Mouse (Mus musculus) natural killer cell, adult 2 months (primary cell): ENCODE data around the gene Cd93.

Source experiments
- DNase-seq, 2 experiments: peaks; one replicate each; pipeline ENCODE4 v3.0.0; 2022; ENCODE audit warnings: low spot score in 2 of 2

Cd93 gene

DNA sequence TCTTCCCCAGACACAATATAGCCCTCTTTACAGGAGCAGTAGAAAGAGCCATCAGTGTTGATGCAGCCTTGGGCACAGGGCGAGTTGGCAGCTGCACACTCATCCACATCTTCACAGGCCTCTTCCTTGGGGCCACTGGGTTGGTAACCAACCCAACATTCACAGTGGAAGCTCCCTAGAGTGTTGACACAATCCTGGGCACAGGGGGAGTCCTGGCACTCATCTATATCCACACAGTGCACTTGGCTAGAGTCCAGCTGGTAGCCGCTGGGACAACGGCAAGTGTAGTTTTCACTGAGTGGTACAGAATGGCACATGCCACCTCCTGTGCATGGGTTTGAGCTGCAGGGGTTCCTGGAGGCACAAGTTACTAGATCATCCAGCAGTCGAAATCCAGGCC, 1.2 kb downstream of the Cd93 start:
- no peak for DNase-seq

DNA sequence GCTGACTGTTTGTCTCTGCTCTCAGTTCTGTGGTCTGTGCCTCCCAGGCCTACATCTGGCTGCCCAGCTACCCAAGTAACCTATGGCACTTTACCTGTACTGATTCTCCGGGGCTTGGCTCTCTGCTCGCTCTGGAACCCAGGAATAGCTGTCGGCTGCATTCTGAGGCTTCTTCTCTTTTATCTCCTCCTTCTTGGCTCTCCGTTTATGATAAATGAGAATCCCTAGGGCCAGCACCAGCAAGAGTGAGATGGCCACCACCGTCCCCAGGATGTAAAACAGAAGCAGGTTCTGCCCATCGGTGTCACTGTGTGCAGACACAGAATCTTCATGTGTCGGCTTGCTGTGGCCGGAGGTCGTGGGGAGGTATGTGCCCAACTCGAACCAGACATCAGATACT, 1.9 kb downstream of the Cd93 start:
- no peak for DNase-seq

DNA sequence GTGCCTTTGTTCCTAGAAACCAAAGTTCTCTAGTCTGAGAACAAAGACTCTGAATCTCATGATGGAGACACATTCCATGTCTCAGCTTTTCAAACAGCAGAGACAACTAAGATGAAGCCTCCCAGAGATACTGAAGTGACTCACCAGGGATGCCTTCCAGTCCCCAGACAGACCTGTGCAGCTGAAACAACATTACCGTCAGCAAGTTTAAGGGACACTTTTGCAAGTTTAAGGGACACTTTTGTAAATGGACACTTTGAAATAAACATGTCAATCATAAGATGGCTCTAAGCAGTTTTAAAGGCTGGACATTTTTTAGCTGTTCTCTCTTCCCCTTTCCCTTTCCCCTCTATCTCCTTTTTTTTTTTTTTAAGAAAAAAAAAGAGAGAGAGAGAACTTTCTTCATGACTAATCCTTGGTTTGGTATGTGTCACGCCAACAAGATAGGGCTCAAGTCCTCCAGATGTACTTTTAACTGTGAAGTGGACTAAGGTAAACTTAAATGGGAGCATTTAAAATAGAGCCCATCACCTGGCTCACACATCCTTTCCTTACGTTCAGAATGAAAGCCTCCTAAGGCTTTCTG, 3.6 kb downstream of the Cd93 start:
- DNase-seq = no peak

DNA sequence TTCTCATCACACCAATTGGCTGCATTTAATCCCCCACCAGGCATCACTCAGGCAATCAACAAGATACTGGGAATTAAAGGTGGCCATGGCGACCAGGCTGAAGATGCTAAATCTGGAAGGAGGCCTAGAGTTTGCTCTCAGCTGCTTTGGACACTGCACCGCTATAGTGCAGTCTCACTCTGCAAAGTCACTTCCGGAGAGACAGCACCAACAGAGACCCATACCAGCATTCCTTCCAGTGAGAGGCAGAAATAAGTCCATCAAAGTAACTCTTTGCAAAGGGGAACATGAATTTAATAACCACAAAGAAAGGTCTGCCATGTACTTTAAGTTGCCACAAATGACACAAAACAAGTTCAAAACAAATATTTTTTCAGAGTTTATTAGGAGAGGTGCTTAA, 7.1 kb downstream of the Cd93 start:
- DNase-seq = no peak

DNA sequence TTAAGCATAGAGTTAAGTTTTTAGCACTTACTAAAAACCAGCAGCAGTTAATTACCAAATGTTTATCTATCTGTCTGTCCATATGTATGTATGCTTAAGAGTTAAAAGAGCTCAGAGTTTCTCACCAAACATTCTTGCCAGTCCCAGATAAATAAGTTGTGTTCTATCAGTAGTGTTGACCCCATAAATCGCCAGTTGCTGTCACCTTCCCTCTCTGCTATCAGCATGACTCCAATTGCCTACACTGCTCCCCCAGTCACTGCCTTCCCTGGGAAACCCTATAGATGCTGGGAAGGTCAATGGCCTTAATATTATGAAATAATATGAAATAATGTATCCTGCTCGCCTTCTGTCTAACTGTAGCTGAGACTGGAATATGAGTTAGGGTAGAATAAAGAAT, 11.0 kb downstream of the Cd93 start:
- DNase-seq = no peak

DNA sequence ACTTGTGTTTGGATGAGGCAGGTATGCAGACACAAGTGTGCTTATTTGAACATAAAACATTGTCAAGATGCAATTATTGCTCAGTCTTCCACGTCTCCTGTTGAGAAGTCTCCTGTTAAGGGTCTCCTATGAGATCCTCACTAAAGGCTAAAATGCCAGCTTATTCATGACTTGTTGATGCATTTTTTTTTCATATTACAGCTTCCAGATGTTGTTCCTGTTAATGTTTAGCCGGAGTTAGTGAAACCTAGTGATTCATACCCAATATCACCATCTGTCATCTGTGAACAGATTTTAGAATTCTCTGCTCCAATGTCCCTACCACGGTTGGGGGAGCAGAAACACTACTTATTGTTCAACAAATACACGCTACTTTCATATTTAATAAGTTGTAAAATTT, 12.4 kb downstream of the Cd93 start:
- DNase-seq = no peak

DNA sequence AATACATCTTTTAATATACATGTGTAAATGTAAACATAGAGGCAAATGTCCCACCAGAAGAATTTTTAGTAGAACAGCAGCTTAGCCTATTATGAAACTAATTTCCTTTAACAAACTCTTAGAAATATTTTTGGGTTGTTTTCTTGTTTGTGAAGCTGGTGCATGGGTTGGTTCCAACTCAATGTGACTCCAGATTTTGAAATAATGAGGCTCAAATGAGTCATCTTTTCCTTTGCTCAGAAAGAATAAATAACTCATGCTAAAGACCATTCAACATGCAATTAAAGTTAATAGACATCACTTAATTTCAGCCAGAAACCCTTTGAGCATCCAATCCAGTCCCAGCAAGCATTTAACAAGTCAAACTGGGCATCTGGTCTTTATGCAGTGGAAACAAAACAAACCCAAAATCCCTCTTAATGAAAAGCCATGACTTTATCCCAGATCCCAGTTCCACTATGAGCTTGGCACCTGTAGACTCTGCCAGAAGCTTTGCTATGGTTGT, 14.3 kb downstream of the Cd93 start:
- no peak for DNase-seq

DNA sequence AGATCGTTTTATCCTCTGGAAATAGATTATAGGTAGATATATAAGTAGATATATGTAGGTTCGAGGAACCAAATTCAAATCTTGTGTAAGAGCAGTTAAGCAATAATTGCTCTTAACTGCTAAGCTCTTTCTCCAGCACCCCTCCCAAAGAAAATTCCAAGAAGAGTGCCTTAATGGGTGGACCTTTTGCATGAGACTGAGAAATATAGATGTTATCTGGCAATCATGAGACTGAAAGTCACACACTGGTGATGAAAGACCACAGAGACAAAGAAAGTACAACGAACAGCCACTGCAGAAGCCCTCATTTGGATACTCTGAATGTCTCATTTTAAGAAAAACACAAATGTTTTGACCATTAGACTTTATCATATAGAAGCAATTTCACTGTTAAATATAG, 14.8 kb downstream of the Cd93 start:
- no peak for DNase-seq

DNA sequence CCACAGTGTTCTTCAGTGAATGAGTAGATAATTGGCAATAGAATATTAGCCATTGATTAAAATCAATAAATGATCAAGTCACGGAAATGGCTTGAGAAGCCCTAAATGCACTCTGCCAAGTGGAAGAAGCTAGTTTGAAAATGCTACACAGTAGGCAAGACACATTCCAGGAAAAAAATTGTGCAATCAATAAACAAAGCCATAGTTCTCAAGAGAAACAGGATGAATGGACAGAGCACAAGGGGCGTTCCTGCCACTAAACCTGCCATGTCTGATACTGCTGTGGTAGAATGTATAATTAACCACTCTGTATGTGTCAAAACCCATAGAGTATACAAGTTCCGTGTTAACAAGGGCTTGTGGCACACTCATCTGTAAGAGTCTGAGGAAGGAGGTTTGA, 15.8 kb downstream of the Cd93 start:
- no peak for DNase-seq

DNA sequence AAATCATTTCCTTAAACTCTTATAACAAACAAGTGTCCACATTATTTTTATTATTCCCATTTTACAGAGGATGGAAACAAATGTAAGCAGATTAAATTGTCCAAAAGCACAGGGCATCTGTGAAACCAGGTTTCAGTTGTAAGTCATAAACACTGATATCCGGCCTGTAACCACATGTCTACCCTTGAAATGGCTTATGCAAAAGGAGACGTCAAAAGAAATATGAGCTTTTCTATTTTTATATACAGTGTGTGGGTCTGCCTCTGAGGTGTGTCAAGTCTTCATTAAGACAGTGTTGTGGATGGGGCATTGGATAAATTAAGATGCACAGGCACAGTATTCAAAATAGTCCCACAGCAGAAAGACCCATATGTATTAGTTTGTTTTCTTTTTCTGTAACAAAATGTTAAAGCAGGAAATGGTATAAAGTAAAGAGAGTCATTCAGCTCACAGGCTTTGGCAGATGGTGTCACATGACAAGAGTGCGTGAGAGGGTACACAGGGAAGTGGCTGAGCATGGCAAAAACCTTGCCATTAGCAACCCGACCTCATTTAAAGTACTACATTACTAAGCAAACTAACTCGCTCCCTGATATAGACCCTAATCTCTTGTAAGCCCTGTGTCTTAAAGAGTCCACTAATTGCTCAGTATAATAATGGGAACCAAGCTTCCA, 17.5 kb downstream of the Cd93 start:
- peak in 1 of 2 experiments; percentile 33 for DNase-seq

DNA sequence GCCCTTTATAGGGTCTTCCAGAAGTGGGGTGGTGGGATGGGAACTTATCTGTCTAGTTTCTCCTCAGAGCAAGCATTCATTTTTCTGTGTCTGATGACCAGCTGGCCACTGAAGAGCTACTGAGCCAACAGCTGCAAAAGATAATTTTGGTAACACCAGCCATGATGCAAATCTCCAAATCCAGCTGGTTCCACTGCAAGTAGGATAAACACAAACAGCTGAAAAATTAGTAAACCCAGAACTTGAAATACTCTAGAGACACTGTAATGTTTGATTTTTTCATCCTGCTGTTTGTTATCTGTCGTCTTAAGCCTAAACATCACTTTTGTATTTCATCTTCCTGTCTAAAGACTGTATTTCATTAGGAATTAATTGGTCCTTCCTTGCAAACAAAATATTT, 21.7 kb downstream of the Cd93 start:
- no peak for DNase-seq

DNA sequence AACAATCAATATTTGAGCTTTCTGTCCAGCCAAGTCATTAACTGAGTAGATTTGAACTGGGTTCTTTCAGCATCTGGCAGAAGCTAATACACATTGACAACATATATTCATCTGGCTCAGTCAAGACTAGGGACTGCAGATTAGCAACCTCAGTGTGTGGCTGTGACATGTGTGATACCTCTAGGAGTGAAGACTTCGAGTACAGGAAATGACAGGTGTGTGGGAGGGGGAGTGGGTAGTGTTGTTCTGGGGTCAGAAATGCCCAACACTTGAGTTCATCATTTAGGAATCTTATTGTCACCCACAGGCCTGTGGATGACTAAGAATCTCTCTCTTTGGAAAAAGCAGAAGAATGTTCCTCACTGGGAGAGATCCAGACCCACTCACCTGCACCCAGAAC, 22.3 kb downstream of the Cd93 start:
- no peak for DNase-seq

DNA sequence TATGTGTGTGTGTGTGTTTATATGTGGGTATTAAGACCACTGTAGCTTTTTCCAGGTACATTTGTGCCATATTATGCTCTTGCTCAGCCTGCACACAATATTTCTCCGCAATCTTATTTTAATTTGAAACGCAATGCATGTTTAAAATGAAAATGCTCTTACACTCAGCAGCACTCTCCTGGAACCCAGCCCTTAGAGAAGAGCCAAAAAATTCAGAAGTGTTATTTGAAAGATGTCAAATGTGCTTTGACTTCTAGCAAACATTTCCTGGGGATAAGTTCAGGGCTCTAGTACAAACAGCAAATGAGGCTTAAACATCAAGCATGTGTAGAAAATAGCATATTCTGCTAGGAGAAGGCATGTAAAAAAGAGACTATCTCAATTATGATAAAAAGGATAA, 23.6 kb downstream of the Cd93 start:
- no peak for DNase-seq

DNA sequence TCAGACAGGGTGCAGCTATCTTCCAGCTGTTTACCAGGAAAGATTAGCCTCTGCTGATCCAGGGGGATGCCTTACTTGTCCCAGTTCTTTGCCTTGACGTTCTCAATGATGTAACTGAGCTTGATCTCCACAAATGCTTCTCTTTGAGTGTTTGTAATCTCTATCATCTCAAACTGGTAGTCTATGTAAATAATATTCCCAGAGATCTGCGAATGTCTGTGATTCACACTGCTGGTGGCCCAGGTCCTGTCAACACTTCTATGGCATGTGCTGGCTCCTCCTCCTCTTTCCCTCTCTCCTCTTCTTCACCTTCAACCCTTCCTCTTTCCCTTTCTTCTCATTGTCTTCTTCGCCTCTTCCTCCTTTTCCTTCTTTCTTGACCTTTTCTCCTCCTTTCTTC, 24.2 kb downstream of the Cd93 start:
- DNase-seq = no peak

DNA sequence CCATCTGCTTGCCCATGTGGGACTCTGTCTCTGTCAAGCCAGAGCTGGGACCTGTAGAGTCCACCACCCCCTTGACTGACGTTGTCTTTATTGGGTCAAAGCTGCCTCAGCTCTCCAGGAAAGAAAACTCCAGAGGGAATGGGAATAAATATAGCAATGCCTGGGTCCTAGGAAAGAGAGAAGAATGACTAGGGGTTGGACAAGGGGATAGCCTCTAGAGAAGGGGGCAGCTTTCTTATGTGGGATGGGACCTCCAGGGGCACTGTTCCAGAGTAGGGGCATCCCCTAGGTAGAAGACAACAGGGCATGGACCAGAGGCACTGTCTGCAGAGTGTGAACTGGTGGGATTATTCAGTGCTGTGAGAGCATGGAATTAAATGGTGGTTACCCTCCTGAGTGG, 33.5 kb downstream of the Cd93 start:
- no peak for DNase-seq

DNA sequence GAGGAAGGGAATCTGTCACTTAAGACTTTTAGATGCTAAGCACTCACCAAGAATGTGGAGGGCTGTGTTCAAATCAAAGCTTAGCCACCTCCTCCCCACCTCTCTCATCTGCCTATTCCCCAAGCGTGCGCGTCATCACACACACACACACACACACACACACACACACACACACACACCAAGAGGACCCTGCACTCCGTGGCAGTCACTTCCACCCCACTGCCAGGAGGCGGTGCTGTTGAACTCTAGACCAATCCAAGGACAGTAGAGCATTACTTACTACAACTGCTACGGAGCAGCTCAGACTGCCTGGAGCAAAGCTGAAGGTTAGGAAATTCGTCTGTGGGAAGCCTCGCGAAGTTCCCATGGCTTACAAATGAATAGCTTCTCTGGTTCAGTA, 34.2 kb downstream of the Cd93 start:
- peak; percentile 60 to 84 for DNase-seq

DNA sequence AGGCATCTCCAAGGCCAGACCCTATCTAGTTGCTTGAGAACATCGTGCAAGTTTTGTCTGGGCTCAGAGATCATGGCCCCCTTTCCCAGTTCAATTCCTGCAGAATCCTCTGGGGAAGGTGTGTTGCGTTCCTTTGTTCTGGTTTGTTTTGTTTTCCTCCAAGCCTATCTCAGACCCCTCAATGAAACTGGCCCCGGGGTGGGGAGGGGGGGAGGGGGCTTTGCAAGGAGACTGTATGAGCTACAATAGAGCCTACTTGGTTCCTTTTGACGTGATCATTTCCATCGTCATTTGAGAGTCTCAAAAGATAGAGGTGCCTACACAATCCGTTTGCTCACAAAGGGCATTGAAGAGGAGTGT, 34.6 kb downstream of the Cd93 start:
- DNase-seq = no peak

DNA sequence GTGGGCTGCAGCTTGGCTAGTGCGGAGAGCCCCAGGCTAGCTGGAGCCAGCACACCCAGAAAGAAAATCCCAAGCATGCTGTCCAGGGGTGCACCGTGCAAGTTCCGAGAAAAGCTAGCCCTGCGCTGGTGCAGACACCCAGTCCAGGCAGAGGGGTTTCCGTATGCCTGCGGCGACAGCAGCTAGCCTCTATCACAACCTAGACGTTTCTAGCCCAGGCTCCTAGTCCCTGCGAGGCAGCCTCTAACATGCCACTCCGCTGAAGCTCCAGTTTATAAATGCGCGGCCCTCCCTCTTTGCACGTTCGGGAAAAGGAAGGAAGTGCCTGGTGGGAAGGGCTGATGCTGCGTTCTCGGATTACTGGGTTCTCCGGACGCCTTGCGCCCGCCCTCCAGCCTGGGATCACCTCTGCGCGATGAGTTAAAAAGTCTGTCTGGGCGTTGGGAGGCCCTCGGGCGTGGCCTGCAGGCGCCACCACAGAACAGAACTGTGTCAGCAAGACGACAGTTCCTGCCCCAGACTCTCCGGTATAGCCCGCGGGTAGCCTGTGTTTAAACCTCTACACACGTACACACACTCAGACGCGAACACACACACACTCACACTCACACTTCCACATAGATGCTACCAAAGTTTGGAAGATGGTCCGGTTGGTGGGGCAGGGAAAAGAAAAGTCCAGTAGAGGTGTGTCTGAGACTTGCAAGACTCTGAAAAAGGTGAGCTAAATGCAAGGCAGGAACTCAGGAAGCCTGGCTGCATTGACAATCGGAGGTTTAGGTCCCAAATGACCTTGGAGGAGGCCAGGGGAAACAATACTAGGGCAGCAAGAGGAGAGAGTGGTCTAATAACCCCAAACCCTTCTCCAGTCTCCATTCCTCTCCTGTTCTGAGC, 35.2 kb downstream of the Cd93 start, which contains the start of gene Thbd:
Thbd (minus strand) TSS at position 319 of the 891 bp plus-strand sequence.
- peak in 1 of 2 experiments; percentile 40 for DNase-seq

DNA sequence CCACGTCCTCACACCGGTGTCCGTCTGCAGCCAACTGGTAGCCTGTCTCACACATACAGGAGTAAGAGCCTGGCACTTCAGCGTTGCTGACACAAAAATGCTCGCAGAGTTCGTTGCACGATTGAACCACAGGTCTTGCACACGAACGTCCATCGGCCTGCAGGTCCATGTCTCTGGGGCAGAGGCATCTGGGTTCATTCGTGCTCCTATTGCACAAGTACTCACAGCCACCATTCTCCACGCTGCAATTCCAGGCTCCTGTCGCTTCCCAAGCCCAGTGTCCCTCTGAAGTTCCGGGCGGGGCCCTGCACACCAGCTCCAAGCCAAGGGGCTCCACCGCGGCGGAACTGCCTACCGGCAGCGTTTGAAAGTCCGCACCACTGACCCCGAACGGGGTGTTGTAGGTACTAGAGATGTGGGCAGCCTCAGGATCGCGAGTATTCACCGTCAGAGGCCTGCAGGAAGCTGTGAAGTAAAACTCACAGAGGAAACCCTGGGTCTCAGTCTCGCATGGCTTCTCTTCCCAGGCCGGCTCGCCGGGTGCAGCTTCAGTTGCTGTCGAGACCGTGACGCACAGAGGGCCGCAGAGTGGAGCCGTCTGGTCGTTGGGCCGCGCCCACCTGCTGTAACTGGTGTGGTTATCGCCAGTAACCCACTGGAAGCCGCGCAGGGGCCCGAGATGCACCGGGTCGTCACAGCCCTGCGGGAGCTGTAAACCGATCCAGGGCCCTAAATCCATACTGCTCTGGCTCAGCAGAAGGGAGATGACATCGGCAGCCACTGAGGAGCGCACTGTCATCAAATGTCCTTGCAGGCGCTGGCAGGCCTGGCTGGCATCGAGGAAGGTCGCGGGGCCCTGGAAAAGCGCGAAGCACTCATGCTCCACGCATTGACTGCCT, 36.1 kb downstream of the Cd93 start:
- DNase-seq = peak; percentile 47 to 62

DNA sequence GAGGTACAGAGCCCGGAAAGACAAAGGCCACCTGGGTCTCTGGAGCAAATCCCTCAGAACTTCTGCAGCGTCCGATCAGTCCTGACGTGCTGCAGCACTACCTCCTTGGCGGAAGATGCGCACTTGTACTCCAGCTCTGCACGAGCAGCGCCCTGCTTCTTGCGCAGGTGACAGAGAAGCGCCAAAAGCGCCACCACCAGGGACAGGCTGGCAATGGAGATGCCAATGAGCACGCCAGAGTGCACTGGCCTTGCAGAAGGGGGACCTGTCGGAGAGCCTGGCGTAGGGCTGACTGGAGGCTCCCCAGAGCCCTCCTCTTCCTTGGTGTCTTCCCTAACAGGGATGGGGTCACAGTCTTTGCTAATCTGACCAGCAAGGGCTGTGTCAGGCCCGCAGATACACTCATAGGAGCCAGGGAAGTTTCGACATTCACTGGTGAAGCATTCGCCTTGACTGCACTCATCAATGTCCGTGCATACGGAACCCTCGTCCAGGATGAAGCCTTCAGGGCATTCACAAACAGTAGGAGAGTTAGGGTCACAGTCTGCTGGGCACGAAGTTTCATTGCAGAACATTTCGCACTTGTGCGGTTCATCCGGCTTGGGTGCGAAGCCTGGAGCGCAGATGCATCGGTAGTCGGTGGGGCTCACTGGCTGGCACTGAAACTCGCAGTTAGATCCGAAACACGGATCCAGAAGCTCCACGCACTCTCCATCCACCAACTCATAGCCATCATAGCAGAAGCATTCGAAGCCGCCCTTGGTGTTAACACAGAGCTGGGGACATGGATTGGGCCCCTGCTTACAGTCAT, 37.0 kb downstream of the Cd93 start:
- DNase-seq = peak in 1 of 2 experiments; percentile 36

DNA sequence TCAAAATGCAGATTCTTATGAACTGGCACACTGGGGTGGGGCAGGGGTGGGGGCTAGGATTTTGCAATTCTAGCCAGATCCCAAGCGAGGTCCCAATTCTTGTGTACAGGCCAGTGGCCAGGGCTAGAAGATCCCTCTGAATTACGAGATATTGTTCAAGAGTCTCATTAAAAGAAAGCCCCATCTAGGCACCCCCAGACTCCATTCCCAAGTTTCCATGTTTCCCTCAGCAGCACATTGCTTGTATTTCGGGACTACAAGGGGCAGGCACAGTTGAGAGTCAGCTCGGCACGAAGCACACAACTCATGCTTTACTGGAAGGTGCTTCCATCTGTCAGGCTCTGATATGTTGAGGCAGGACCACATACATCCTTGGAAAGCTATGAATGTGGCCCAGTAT, 38.5 kb downstream of the Cd93 start:
- DNase-seq = no peak
